Mouse (Mus musculus) left cerebral cortex, postnatal 25 days (tissue): Measurements from ENCODE around the gene Gpr132. TPM values are rescaled to one million over a fixed set of nuclear protein-coding genes. Genes with fewer than 3 reads are reported as not detected.
A peak's percentile ranks its signal among the peaks of the same experiment; 100 is the strongest.

ENCODE experiments used
- DNase-seq, 2 experiments: peaks; one replicate each; pipeline ENCODE4 v3.0.0; 2022; ENCODE audit warnings: low spot score in 2 of 2, mixed read lengths in 1 of 2
- intact Hi-C: fragments of 180-260 bp; cut with DNase I; formaldehyde crosslinking; loops from one replicate; pipeline ENCODE4 v1.15.1; 2025
- total RNA-seq, 2 experiments: library from RNA; stranded (reverse); gene quantifications; 2 replicates each; pipeline ENCODE4 v1.2.3; 2021

Gene Gpr132
- not detected for total RNA-seq

DNA sequence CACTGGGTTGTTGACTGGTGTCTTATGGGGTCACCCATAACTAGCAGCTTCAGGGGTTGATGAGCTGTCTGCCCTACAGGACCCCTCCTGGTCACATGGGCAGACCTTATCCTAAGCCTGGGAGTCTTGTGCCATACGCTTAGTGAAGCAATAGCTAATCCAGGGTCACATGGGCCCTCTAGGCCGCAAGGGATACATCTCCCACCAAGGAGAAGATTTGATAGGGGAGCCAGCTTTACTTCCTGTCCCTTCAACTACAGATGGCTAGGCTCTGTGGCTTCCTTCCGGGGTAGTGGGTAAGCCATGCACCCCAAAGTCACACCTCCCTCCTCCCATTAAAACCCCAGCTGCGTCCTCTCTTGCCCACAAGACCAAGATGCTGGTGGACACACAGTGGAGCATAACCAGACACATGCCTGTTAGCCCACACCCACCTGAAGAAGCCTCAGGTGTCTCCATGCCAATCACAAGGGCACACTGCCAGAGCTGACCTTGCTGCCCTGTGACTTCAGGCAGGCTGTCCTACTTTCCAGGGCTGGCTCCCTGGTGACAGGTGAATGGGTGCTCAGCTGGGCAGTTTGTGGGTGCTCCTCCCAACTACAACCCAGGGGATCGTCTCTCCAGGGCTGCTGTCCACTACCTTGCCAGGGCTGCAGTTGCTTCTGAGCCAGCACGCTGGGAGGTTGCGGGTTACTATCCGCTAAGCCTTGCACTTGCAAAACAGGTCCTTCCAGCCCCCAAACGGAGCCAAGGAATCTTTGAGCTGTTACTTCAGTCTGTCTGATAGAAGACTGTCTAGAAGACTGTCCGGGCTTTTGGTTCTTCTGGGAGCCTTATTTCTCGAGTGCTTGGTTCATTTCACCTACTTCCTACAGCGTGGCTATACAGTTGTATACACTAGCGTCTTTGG lies at the start of gene Gpr132:
TSS of gene Gpr132 (minus strand) at position 51 of the 910 bp plus-strand sequence.
- intact Hi-C loops: no loop called here
- no peak for DNase-seq

DNA sequence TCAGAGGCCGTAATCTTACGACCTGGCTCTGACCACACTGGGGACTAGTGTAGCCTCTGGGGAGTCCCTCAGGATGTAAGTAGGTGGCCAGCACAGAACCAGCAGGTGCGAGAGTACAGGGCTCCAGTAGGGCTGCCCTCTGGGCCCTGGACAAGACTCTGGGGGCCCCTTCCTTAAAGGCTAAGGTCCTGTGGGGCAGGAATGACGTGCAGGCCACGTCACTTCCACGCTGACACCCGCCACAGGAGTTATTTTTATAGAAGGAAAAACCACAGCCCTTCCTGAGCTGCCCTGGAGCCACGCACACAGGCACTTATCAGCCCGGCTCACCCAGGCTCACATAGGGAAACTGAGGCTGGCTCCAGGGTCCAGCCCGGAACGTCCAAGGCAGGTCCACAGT lies 49.5 kb upstream of the Gpr132 start:
- intact Hi-C loops: no loop called here
- DNase-seq: no peak

DNA sequence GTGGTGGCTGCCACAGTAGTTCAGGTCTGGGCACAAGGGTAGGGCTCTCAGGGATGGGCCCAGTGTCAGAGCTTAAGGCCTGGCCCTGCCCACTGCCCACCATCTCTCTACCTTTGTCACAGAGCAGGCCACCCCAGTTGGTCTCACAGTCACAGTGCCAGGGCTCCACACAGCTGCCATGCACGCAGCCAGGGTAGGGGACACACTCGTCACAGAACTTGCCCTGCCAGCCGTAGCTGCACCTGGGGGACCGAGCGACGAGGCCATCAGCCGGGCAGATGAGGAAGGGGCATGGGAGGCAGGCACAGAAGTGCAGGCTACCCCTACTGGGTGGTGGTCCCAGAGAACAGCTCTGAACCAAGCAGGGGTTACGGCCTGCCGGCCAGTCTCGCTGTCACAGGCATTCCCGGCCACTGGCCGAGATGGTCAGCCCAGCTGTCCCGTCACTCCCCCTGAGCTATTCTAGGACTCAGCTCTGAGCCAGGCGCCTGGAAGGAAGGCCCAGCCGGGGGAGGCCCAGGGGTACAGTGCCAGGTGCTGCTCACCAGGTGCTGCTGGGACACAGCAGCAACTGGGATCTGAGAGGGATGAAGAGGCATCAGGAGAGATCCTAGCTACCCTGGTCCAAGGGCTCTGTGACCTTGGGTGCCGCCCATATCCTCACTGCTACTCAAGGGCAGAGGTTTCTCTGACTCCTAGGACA lies 48.8 kb upstream of the Gpr132 start:
- intact Hi-C loops: no loop called here
- no peak for DNase-seq

DNA sequence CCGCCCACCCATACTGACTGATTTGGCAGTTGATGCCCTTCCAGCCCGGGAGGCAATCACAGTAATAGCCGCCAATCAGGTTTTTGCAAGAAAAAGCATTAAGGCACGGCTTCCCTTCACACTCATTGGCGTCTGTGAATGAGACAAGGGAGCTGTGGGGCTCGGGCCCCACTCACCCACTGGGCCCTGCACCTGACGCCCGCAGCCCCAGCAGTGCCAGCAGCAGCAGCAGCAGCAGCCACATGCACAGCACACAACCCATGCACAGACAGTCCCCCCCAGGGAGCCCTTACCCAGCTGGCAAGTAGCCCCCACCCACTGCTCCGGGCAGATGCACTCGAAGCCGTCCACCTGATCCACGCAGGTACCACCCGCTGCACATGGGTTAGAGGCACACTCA lies 47.6 kb upstream of the Gpr132 start:
- no peak for DNase-seq
- intact Hi-C loops: no loop called here

DNA sequence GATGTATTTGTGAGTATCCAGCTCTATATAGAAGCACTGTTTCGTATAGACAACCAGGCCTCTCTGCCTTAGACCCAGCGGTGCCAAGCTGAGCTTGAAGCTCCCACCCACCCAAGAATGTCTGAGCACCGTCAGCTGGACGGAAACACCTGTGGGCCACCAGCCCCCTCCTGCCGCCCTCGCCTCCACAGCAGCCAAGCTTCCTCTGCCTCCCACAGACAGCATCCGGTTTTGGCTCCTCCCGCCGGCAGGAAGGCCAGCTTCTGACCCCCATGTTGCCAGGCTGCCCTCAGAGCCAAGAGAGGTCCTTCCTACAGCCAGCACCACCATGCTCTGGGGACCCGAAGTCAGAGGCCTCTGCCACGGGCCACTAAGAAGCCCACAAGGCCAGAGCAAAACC lies 46.5 kb upstream of the Gpr132 start:
- DNase-seq: no peak
- intact Hi-C loops: no loop called here

DNA sequence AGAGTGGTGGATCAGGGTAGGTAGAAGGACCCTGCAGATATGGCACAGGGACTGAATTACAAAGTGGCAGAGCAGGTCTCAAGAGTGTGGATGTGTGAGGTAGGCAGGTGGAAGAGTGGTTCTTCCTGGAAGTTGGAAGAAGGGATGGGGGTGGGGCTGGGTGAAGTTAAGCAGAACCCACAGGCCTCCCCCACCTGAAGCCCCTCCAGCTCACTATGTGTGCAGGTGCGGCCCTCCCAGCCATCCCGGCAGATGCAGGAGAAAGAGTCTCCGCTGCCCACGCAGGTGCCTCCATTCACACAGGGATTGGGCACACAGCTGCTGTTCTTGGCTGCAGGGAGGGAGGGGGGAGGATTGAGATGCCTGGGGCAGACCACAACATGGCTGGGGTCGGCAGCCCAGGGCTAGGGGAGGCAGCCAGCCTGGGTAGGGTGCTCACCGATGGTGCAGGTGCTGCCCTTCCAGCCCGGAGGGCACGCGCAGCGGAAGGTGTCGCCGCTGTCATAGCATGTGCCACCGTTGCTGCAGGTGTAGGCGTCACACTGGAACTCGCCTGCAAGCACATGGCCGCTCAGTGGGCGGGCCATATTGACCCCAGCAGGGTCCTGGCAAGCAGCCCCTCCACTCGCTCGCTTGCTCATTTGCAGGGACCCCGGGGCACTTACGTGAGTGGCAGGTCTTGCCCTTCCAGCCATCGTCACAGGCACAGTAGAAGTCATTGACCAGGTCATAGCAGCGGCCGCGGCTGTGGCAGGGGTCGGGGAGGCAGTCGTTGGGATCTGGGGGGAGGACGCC lies 45.1 kb upstream of the Gpr132 start:
- no peak for DNase-seq
- intact Hi-C loops: no loop called here

DNA sequence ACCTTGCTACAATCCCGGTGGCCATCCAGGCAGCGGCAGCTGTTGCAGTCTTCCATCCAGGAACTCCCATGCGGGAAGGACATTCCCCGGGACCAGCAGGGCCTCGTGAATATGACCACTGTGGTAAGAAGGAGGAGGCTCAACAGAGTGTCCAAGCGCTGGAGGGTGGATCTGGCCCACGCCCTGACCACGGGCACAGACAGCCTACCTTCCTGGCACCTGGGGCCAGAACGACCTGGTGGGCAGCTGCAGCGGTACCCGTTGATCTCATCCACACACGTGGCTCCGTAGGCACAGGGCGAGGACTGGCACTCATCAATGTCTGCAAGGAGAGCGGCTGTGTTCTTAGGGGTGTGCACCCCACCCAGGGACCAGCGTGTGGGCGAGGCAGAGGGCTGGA lies 43.7 kb upstream of the Gpr132 start:
- DNase-seq: no peak
- intact Hi-C loops: no loop called here

DNA sequence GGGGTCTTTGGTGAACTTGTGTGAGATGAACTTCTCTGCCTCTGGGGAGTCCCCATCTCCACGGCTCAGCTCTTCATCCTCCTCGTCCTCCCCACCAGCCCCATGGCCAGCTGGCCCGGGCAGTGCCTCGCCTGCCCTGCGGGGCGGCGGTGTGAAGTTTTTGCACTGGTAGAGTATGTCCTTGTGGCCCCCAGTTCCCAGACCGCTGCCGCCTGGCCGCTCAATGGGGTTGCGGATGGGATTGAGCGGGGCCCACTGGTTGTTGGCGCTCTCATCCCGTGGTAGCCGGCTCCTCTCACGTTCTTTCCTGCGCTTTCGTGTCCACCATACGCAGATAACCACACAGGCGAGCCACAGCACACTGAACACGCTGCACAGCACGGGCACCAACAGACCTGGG lies 41.0 kb upstream of the Gpr132 start:
- intact Hi-C loops: no loop called here
- no peak for DNase-seq

DNA sequence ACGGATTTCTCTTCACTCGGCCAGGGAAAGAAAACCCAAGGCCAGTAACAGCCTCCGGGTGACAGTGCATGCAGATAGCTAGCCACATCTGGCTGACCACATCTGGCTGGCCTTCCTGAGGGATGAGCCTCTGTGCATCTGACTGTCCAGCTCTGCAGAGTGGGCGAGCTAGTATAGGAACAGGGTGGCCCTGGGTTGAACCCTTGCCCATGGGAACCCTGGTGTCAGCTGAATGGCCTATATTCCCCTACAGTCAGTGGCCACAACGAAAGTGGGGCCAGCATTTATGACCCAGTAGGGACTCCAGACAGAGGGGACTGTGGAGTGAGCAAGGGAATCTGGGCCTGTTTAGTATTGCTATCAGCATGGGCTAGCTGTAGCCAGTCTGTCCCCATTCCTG lies 37.0 kb upstream of the Gpr132 start:
- DNase-seq: no peak
- intact Hi-C loops: no loop called here

DNA sequence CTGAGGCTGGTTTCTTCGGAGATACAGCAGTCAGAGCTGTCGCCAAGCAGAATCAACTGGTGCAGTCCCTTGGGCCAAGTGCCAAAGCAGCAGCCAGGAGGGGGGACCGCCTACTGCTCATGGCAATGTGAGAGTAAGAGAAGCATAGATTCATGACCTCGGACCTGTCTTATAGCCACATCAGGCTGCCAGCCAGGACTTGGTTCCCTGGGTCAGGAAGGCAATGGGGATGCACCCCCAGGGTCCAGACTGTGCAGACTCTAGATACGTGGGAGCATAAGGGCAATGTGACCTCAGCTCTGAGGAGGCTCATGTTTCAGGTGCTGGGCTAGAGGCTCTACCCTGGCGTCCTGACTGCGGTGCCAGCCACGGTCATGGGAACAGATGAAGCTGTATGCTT lies 35.9 kb upstream of the Gpr132 start:
- intact Hi-C loops: no loop called here
- no peak for DNase-seq

DNA sequence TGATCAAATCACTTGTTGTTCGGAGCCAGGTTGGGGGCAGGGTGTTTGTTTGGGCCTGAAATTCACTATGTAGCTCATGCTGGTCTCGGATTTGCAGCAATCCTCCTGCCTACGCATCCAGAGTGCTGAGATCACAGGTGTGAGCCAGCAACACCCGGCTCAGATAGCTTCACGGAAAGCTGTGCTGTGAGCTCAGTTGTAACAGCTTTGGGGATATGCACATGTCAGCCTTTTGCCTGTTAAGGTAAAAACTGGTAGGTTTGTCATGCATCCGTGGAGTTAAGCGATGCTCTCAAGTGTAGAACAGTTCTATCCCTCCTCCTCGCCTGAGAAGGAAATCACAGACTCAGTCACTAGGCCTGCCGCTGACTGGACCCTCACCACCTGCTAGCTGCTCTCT lies 32.6 kb upstream of the Gpr132 start:
- DNase-seq: peak; percentile 71 to 88
- intact Hi-C loops: no loop called here

DNA sequence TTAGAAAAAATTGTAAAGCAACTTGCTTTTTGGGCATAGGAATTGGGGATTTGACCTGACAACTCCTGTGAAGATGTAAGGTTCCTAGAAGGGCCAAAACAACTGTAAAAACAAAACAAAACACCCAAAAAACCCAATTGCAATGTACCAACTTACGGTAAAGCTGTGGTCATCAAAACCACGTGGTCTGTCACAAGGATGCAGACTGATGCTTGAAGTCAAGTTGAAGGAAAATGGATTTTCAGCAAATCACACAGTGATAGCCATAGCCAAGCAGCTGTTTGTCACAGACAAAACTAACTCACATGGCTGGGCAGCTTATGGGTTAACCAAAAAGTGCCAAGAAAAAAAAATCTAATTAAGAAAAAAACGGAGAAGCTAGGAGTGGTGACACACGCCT lies 30.9 kb upstream of the Gpr132 start:
- DNase-seq: no peak
- intact Hi-C loops: no loop called here

DNA sequence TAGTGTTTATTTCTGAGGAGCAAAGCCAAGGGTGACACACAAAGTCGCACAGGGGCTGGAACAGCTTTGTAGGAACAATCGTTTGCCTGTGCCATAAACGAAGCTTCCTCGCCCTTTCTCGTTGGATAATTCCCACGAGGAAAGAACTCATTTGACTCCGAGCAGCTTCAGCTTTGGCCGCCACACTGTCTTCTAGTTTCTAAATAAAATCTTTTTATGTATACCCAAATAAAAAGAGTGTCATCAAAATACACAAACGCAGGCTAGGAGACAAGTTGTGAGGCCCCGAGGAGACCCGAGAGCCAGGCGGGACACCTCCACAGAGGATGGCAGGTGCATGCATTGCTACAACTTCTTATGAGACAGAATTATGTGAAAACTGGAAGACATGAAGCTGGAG lies 30.3 kb upstream of the Gpr132 start:
- intact Hi-C loops: no loop called here
- no peak for DNase-seq

DNA sequence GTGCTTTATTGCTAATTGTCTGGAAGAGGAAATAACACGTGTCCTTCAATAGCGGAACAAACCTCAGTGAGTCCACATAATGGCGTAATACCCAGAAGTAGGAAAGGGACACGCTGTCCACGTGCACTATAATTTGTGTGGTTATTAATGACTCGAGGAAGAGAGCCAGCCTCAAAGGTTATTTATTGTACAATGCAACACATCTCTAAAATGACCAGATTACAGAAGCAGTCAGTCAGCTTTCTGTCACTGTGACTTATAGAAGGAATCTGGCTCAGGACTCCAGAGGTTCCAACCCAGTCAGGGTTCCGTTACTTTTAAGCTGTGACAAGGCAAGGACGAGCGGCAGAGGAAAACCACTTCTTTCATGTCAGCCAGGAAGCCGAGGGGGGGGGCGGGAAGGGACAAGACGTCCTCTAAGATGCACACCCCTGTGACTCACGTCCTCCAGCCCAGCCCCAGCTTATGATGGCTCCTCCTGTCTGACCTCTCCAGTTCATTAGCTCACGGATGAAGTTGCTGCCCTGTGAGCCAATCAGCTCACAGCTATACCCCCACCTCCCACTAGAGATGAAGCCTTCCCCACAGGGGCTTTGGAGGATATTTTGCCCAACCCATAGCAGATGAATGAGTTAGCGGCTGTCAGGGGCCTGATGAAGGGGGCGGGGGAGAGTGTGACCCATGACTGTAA lies 29.6 kb upstream of the Gpr132 start:
- intact Hi-C loops: no loop called here
- no peak for DNase-seq

DNA sequence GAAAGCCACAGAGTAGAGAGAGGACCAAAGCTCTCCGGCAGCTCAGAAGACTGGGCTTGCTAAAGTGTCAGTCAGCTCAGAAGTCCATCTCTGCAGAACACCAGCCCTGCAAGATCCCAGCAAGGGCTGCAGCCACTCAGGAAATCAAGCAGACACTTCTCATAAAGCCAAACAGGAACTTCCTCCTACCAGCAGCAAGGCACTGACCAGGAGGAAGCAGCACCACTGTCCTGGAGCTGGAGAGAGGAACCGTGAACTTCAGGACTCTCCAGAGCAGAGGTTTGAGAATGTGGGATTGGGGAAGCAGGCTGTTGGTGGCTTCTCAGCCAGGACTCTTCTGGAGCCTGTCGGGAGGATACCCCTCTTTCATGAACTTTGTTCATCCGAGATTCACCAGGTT lies 26.9 kb upstream of the Gpr132 start:
- intact Hi-C loops: no loop called here
- DNase-seq: peak in 1 of 2 experiments; percentile 28

DNA sequence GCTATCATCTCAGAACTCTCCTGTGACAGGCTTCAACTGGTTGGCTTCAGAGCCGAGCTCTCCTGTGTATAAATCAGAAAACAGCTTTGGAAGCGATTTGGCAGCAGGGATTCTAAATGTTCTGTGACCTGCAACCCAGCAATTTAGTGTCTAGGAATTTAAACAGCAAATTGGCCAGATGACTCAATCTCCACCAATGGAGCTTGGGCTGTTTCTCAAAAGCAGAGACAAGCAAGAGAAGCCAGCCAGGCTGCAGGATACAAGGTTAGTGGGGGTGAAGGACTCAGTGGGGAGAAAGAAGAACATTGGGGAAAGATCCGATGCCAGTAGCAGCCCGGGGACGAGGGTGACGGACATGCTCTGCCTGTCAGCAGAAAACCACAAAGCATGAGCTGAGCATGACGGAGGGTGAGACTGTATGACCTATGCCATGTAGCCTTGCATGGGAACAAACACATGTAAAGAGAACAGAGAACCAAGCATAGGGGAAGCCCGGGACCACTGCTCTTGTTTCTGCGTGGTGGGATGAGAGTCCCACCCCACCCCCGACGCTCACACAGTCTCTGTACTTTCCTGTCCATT lies 26.4 kb upstream of the Gpr132 start:
- intact Hi-C loops: no loop called here
- DNase-seq: no peak

DNA sequence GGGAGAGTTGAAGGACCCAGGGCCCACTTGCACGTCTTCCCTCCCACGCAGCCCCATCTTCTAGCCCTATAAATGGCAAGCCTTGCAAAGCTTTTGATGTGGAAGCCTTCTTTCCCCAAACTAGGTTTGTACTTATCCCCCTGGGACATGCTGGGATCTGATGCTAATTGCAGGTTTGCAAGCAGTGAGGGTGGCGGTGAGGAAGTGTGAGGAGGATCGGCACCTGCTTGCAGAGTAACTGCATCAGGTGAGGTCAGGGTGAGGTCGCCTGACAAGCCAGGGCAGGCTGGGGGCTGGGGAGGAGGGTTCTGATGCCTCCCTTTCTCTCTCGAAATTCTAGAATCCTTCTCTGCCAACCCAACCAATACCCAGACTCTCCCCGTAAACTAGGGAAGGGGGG lies 17.4 kb upstream of the Gpr132 start:
- intact Hi-C loops: no loop called here
- DNase-seq: no peak

DNA sequence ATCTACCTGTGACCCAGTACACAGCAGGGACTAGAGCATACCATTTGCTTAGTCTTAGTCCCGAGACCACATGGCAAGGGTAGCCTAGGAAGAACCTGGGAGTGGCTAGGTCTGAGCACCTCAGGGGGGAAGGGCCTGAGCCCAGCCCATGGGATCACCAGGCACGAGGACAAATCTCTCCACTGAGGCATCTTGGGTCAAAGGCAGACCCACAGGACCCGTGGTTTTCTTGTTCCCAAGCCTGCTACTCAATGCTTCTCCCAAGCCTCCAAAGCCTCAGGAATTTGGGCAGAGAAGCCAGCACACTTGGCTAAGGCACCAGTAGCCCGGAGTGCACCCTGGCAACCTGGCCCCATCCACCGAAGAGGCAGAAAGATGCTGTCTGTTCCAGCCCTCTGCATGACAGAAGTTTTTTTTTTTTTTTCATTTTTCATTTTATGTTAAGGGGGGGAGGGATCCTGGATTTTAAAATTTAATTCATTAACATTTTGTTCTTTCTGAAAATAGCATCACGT lies 13.3 kb upstream of the Gpr132 start:
- intact Hi-C loops: no loop called here
- no peak for DNase-seq

DNA sequence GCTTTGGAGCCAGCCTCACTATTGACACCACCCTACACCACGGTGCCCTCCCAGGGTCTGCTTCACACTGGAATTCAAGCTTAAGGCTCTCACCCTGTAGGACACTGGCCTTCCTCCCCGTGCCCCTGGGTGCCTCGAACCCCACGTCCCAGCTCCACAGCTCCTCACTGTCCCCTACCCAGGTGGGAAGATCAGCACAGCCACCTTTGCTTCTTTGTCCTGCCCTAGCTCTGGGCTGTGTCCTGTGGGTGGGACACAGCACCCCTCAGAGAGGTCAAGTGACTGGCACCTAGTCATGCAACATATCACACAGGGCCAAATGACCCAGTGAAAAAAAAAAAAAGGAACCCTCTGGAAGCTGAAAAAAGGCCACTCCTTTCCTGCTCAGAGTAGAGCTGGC lies 12.6 kb upstream of the Gpr132 start:
- intact Hi-C loops: no loop called here
- DNase-seq: no peak
